Mouse (Mus musculus): Measurements from ENCODE around the gene Trim26. TPM values are rescaled to one million over a fixed set of nuclear protein-coding genes. Genes with fewer than 3 reads are reported as not detected.

The Trim26 gene
- polyA plus RNA-seq, 1 experiment from 2014 or later, result 22.8 TPM

GRCm38 (mm10) chr17:36900691-36901090, 63.8 kb downstream of the Trim26 start:
- Histone ChIP-seq H3K4me3 (no peak overlapping the region), H3K4me2 (no peak overlapping the region), H3K27ac (replicated peaks) (no peak overlapping the region), H3K27me3 (replicated peaks) (no peaks in the 10 kb centered on the region; the same call in 1 of the 2 replicates), H3K4me1 (no peaks in the 10 kb centered on the region), H3K9ac (no peak overlapping the region), H3K36me3 (no peaks in the 10 kb centered on the region), H3K9me3 (no peaks in the 10 kb centered on the region)
- ATAC-seq (ENCODE audit: extremely low read depth, insufficient number of reproducible peaks, low FRiP score, low TSS enrichment), result no peak
- WGBS, result 21% methylated on average over 1 of the region's 1 CpGs

- H3K9ac ChIP-seq, result no peak overlapping the region
- 60% methylated on average over 3 of the region's 3 CpGs for WGBS
- no peak for ATAC-seq (ENCODE audit: extremely low read depth, insufficient number of reproducible peaks, low FRiP score, low TSS enrichment)
- H3K27ac ChIP-seq (replicated peaks), result no peak overlapping the region
- H3K36me3 ChIP-seq, result no peaks in the 10 kb centered on the region
- H3K4me2 ChIP-seq, result no peak overlapping the region
- no peaks in the 10 kb centered on the region for H3K9me3 ChIP-seq
- H3K4me3 ChIP-seq, result no peak overlapping the region
- no peaks in the 10 kb centered on the region; the same call in 1 of the 2 replicates for H3K27me3 ChIP-seq (replicated peaks)
- no peaks in the 10 kb centered on the region for H3K4me1 ChIP-seq
Measured at GRCm38 (mm10) chr17:36903651-36904050, 66.7 kb downstream of the Trim26 start.

GRCm38 (mm10) chr17:36908235-36908634, 71.3 kb downstream of the Trim26 start:
- no peak overlapping the region for H3K27ac ChIP-seq (replicated peaks)
- H3K4me1 ChIP-seq, result no peaks in the 10 kb centered on the region
- H3K9ac ChIP-seq, result no peak overlapping the region
- H3K36me3 ChIP-seq, result no peaks in the 10 kb centered on the region
- no peak for ATAC-seq (ENCODE audit: extremely low read depth, insufficient number of reproducible peaks, low FRiP score, low TSS enrichment)
- no peaks in the 10 kb centered on the region for H3K9me3 ChIP-seq
- no peak overlapping the region for H3K4me2 ChIP-seq
- no peak overlapping the region for H3K4me3 ChIP-seq
- peaks cover 24% of the 10 kb centered on the region for H3K27me3 ChIP-seq (replicated peaks)
- 48% methylated on average over 1 of the region's 1 CpGs for WGBS

Other genes with a start within 250 kb of the Trim26 start
- gene H2-M9, start 194.5 kb upstream of the Trim26 start, polyA plus RNA-seq (2015; fragmentation: Nextera tagmentation; extraction: Ambion mirVana), result not detected in 2 replicates
- not detected in 2 replicates for gene H2-M1, start 164.9 kb upstream of the Trim26 start, polyA plus RNA-seq (2015; fragmentation: Nextera tagmentation; extraction: Ambion mirVana)
- not detected in 2 replicates for gene H2-M10.5, start 64.2 kb upstream of the Trim26 start, polyA plus RNA-seq (2015; fragmentation: Nextera tagmentation; extraction: Ambion mirVana)
- not detected in 2 replicates for gene H2-M10.6, start 25.0 kb upstream of the Trim26 start, polyA plus RNA-seq (2015; fragmentation: Nextera tagmentation; extraction: Ambion mirVana)
- 0.23 TPM in 2 replicates for gene Trim15, start 30.1 kb downstream of the Trim26 start, polyA plus RNA-seq (2015; fragmentation: Nextera tagmentation; extraction: Ambion mirVana)
- 13.3 and 16.0 TPM in 2 replicates for gene Trim10, start 32.4 kb downstream of the Trim26 start, polyA plus RNA-seq (2015; fragmentation: Nextera tagmentation; extraction: Ambion mirVana)
- not detected in 2 replicates for gene Trim40, start 53.0 kb downstream of the Trim26 start, polyA plus RNA-seq (2015; fragmentation: Nextera tagmentation; extraction: Ambion mirVana)
- not detected in 2 replicates for gene Trim31, start 61.0 kb downstream of the Trim26 start, polyA plus RNA-seq (2015; fragmentation: Nextera tagmentation; extraction: Ambion mirVana)
- gene Rnf39, start 105.8 kb downstream of the Trim26 start, polyA plus RNA-seq (2015; fragmentation: Nextera tagmentation; extraction: Ambion mirVana), result 0.17 and 0.28 TPM in 2 replicates
- 78.0 and 90.7 TPM in 2 replicates for gene Ppp1r11, start 114.6 kb downstream of the Trim26 start, polyA plus RNA-seq (2015; fragmentation: Nextera tagmentation; extraction: Ambion mirVana)
- gene Znrd1, start 121.4 kb downstream of the Trim26 start, polyA plus RNA-seq (2015; fragmentation: Nextera tagmentation; extraction: Ambion mirVana), result 39.2 and 45.8 TPM in 2 replicates
- 6.2 and 7.2 TPM in 2 replicates for gene Znrd1as, start 121.5 kb downstream of the Trim26 start, polyA plus RNA-seq (2015; fragmentation: Nextera tagmentation; extraction: Ambion mirVana)
- not detected in 2 replicates for gene 2410137M14Rik, start 144.1 kb downstream of the Trim26 start, polyA plus RNA-seq (2015; fragmentation: Nextera tagmentation; extraction: Ambion mirVana)
- 0.24 and 0.36 TPM in 2 replicates for gene H2-M5, start 152.4 kb downstream of the Trim26 start, polyA plus RNA-seq (2015; fragmentation: Nextera tagmentation; extraction: Ambion mirVana)
- 42.5 and 45.5 TPM in 2 replicates for gene Zfp57, start 164.0 kb downstream of the Trim26 start, polyA plus RNA-seq (2015; fragmentation: Nextera tagmentation; extraction: Ambion mirVana)
- gene Mog, start 186.3 kb downstream of the Trim26 start, polyA plus RNA-seq (2015; fragmentation: Nextera tagmentation; extraction: Ambion mirVana), result not detected in 2 replicates
- 4.5 and 6.9 TPM in 2 replicates for gene Gabbr1, start 208.8 kb downstream of the Trim26 start, polyA plus RNA-seq (2015; fragmentation: Nextera tagmentation; extraction: Ambion mirVana)

Measured in heart, embryonic 13.5 days (tissue).